Mouse (Mus musculus) CH12.LX (cell line): ENCODE measurements at regions not wholly inside any gene's neighbourhood (a gene's known extent, or its start where the extent isn't known, plus 50 kb on each side); places are given as distances from the start of the nearest gene placed in this dataset.

ENCODE experiments used
- BHLHE40 ChIP-seq: IDR thresholded peaks from 2 replicates; pipeline ENCODE4 v1.6.1; 2011; ENCODE audit warnings: mild to moderate bottlenecking, low read depth, low read length, improper control_type of control experiment
- CHD2 ChIP-seq: IDR thresholded peaks from 2 replicates; pipeline ENCODE4 v1.6.1; 2011; ENCODE audit warnings: low read length, improper control_type of control experiment
- CTCF ChIP-seq, 2 experiments: IDR thresholded peaks in 1 of 2; conservative IDR thresholded peaks in 1 of 2; 2 replicates each; pipeline ENCODE4 v1.5.1; 2011 to 2012; ENCODE audit warnings: low read depth in 2 of 2, low read length in 2 of 2, improper control_type of control experiment in 1 of 2, inconsistent platforms in 1 of 2, mild to moderate bottlenecking in 1 of 2, moderate library complexity in 1 of 2
- EP300 ChIP-seq: IDR thresholded peaks from 2 replicates; pipeline ENCODE4 v1.6.1; 2011; ENCODE audit warnings: low read length, improper control_type of control experiment
- MAFK ChIP-seq: IDR thresholded peaks from 2 replicates; pipeline ENCODE4 v1.6.1; 2011; ENCODE audit warnings: low read length, improper control_type of control experiment; ENCODE audit not compliant: insufficient replicate concordance
- MAZ ChIP-seq: IDR thresholded peaks from 2 replicates; pipeline ENCODE4 v1.6.1; 2012; ENCODE audit warnings: low read depth, mild to moderate bottlenecking, inconsistent platforms, low read length, improper control_type of control experiment, moderate library complexity
- POLR2A ChIP-seq: IDR thresholded peaks from 2 replicates; pipeline ENCODE4 v1.6.1; 2011; ENCODE audit warnings: low read depth, mild to moderate bottlenecking, improper control_type of control experiment, low read length
- ZKSCAN1 ChIP-seq: IDR thresholded peaks from 2 replicates; pipeline ENCODE4 v1.6.1; 2012; ENCODE audit warnings: low read depth, inconsistent platforms, low read length, improper control_type of control experiment, borderline replicate concordance

DNA sequence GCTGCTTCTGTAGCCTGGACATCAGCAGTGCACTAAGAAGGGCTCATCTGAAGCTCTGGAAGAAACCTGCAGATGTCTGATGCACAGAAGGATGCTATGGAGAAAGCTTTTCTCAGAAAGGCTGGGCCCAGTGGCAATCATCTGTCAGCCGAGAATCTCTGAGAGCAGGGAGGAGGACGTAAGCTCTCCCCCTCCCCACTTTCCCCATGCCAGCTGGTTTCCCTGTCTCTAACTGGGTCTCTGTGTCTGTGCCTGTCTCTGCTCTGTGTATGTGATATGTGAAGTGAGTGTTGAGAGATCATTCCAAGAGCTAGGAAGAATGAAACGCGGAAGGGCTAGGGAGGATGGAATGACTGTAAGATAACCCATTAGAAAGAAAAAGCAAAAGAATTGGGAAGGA, 155.1 kb upstream of the Podxl start:
- TF ChIP-seq POLR2A (no peak), MAFK (no peak), CTCF (conservative IDR thresholded peaks at IDR 0.05 in 1 of 2, IDR thresholded peaks at IDR 0.05 in 1 of 2; ENCODE audit: low read depth in 2 of 2, low read length in 2 of 2) (no peak), EP300 (no peak), CHD2 (no peak), BHLHE40 (no peak), MAZ (no peak), ZKSCAN1 (no peak)
